Mouse (Mus musculus) frontal cortex, adult (tissue): ENCODE results near the gene Rhoa.
"Not testable (repeated sequence)": the region's sequence is repeated elsewhere in the genome, so short reads cannot be mapped to it uniquely, and the experiment has no call there.

ENCODE experiments used
- ATAC-seq: cut with Nextera tagmentation; 2 replicates; pipeline ENCODE4 v1.9.2; 2017; ENCODE audit warnings: mild to moderate bottlenecking, moderate library complexity, mixed read lengths; ENCODE audit not compliant: low TSS enrichment

Rhoa gene

GRCm38 (mm10) chr9:108287526-108288238, 18.2 kb upstream of the Rhoa start:
- not testable (repeated sequence) for ATAC-seq

GRCm38 (mm10) chr9:108289347-108289746, 16.6 kb upstream of the Rhoa start:
- ATAC-seq: no peak

- peak; percentile 98 for ATAC-seq
Measured at GRCm38 (mm10) chr9:108290016-108290750, 15.7 kb upstream of the Rhoa start, which contains the start of gene Nicn1. TSS of gene Nicn1 (plus strand) at chr9:108290429.

- ATAC-seq: no peak
Measured at GRCm38 (mm10) chr9:108290773-108291172, 15.2 kb upstream of the Rhoa start.

- ATAC-seq: peak; percentile 48; the same call in 1 of the 2 replicates
Measured at GRCm38 (mm10) chr9:108296453-108297355, 9.2 kb upstream of the Rhoa start, which contains the start of gene Amt. TSS of gene Amt (plus strand) at chr9:108296853.

- no peak for ATAC-seq
Measured at GRCm38 (mm10) chr9:108301853-108302252, 4.1 kb upstream of the Rhoa start.

GRCm38 (mm10) chr9:108304716-108305115, 1.2 kb upstream of the Rhoa start:
- no peak for ATAC-seq

GRCm38 (mm10) chr9:108305170-108305569, 759 bp upstream of the Rhoa start:
- ATAC-seq: no peak

- ATAC-seq: peak; percentile 7; the same call in 1 of the 2 replicates
Measured at GRCm38 (mm10) chr9:108306571-108306980, 647 bp downstream of the Rhoa start.

GRCm38 (mm10) chr9:108307021-108307807, 1.3 kb downstream of the Rhoa start:
- no peak for ATAC-seq

- ATAC-seq: no peak
Measured at GRCm38 (mm10) chr9:108308141-108308540, 2.2 kb downstream of the Rhoa start.

- ATAC-seq: no peak
Measured at GRCm38 (mm10) chr9:108317572-108317971, 11.6 kb downstream of the Rhoa start.

GRCm38 (mm10) chr9:108318462-108318861, 12.5 kb downstream of the Rhoa start:
- ATAC-seq: no peak

GRCm38 (mm10) chr9:108322054-108322453, 16.1 kb downstream of the Rhoa start:
- ATAC-seq: not testable (repeated sequence)

- peak; percentile 70; the same call in 1 of the 2 replicates for ATAC-seq
Measured at GRCm38 (mm10) chr9:108324784-108325183, 18.9 kb downstream of the Rhoa start.

- ATAC-seq: no peak
Measured at GRCm38 (mm10) chr9:108325811-108326210, 19.9 kb downstream of the Rhoa start.

GRCm38 (mm10) chr9:108337848-108338550, 32.1 kb downstream of the Rhoa start:
- ATAC-seq: no peak

GRCm38 (mm10) chr9:108338551-108338885, 32.6 kb downstream of the Rhoa start:
- no peak for ATAC-seq

- peak; percentile 83 for ATAC-seq
Measured at GRCm38 (mm10) chr9:108338886-108339781, 33.2 kb downstream of the Rhoa start, which contains the start of gene Gpx1. TSS of gene Gpx1 (plus strand) at chr9:108338903.
